Mouse (Mus musculus): ENCODE measurements around the gene Nsun3.
"Not testable (repeated sequence)": the region's sequence is repeated elsewhere in the genome, so short reads cannot be mapped to it uniquely, and the experiment has no call there.

The Nsun3 gene

GRCm38 (mm10) chr16:62753079-62753478 lies 33.5 kb downstream of the Nsun3 start:
- no peak for DNase-seq (ENCODE audit: low read depth, low spot score)

GRCm38 (mm10) chr16:62745875-62746274 lies 40.7 kb downstream of the Nsun3 start:
- no peak for DNase-seq (ENCODE audit: low read depth, low spot score)

- DNase-seq (ENCODE audit: low read depth, low spot score), result no peak
Observed at GRCm38 (mm10) chr16:62734359-62734758, 52.3 kb downstream of the Nsun3 start.

- no peak for DNase-seq (ENCODE audit: low read depth, low spot score)
Observed at GRCm38 (mm10) chr16:62730291-62730690, 56.3 kb downstream of the Nsun3 start.

GRCm38 (mm10) chr16:62729846-62730245 lies 56.8 kb downstream of the Nsun3 start:
- DNase-seq (ENCODE audit: low read depth, low spot score), result no peak

GRCm38 (mm10) chr16:62718255-62718654 lies 68.4 kb downstream of the Nsun3 start:
- not testable (repeated sequence) for DNase-seq (ENCODE audit: low read depth, low spot score)

GRCm38 (mm10) chr16:62690436-62690835 lies 96.2 kb downstream of the Nsun3 start:
- no peak for DNase-seq (ENCODE audit: low read depth, low spot score)

GRCm38 (mm10) chr16:62686073-62686472 lies 100.5 kb downstream of the Nsun3 start:
- no peak for DNase-seq (ENCODE audit: low read depth, low spot score)

- no peak for DNase-seq (ENCODE audit: low read depth, low spot score)
Observed at GRCm38 (mm10) chr16:62685494-62685893, 101.1 kb downstream of the Nsun3 start.

Data from forelimb bud, embryonic 11.5 days (tissue).